In the genomic region with DNA sequence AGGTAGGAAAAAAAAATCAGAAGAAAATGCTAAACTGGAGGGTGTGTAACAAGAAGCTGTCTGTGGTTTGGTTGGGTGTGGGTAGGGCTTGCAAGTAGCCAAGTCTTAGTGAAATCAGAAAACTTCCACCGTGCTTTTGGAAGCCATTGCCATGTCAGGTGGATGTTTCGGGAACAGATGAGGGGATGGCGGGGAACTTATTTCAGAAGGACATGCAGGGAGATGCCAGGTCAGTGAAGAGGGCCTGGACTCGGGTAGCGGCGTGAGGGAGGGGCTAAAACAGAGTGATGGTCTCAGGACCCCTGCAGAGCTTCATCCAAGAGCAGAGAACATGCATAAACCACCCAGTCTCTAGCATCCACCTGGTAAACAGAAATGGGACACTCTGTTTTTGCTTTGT, we compare ENCODE assay signal across 17 mouse cellular contexts.
DNase-seq lines count a peak whose midpoint lies in the region; ATAC-seq lines count a peak whose summit lies in the region.
"Had no signal": no experiment of that assay in that cellular context is flagged by ENCODE, and none has a peak within 500 bp of the region (broad histone marks: within the 10 kb centered on the region; RNA-seq: fewer than 3 reads in every experiment).

No protein-coding gene starts in this region.

- peaks cover 15% of the 10 kb centered on the region for H3K4me1 ChIP-seq in hindbrain, embryonic 13.5 days (replicated peaks)
- 0 out of 2 replicates have a peak, but pooled peaks cover 2% of the 10 kb centered on the region for H3K4me1 ChIP-seq in hindbrain, embryonic 11.5 days (replicated peaks; ENCODE audit: control insufficient read depth, insufficient read depth, low read length)
- H3K4me1 ChIP-seq: heart, embryonic 13.5 days had no signal

- H3K27ac ChIP-seq in hindbrain, embryonic 13.5 days, result 0 out of 2 replicates have a peak overlapping the region, but pooled peaks have one; percentile 13
- no peak overlapping the region for H3K27ac ChIP-seq in hindbrain, embryonic 11.5 days (ENCODE audit: low read depth, low read length)
- H3K27ac ChIP-seq: embryonic facial prominence, embryonic 10.5 days; heart, embryonic 13.5 days; hindbrain, embryonic 12.5 days; kidney, embryonic 15.5 days had no signal

- WGBS in hindbrain, embryonic 13.5 days, result 86% methylated on average over 6 of the region's 6 CpGs
- 86% methylated on average over 6 of the region's 6 CpGs for WGBS in hindbrain, embryonic 11.5 days

- ATAC-seq in cerebellum, adult (ENCODE audit: insufficient number of reproducible peaks, low FRiP score, low TSS enrichment), result no peak
- ATAC-seq in hindbrain, embryonic 13.5 days (ENCODE audit: low FRiP score), result no peak
- ATAC-seq in hindbrain, embryonic 11.5 days (ENCODE audit: low FRiP score), result no peak
- ATAC-seq: intestine, embryonic 16.5 days had no signal

- no peak overlapping the region for H3K9ac ChIP-seq in hindbrain, embryonic 13.5 days
- no peak overlapping the region for H3K9ac ChIP-seq in hindbrain, embryonic 11.5 days (ENCODE audit: low read depth, low read length)
- H3K9ac ChIP-seq: forebrain, postnatal 0 days; heart, embryonic 13.5 days; hindbrain, embryonic 12.5 days; kidney, embryonic 15.5 days had no signal

- H3K4me2 ChIP-seq in hindbrain, embryonic 13.5 days, result no peak overlapping the region
- no peak overlapping the region for H3K4me2 ChIP-seq in hindbrain, embryonic 11.5 days (replicated peaks; ENCODE audit: low read depth, low read length)
- H3K4me2 ChIP-seq: heart, embryonic 13.5 days; hindbrain, embryonic 12.5 days; kidney, embryonic 15.5 days had no signal

- no peak overlapping the region for H3K4me3 ChIP-seq in hindbrain, embryonic 13.5 days
- H3K4me3 ChIP-seq in hindbrain, embryonic 11.5 days (ENCODE audit: low read depth, low read length), result no peak overlapping the region
- H3K4me3 ChIP-seq: embryonic facial prominence, embryonic 10.5 days; heart, embryonic 13.5 days; hindbrain, embryonic 12.5 days; kidney, embryonic 15.5 days had no signal

- no peaks in the 10 kb centered on the region for H3K27me3 ChIP-seq in hindbrain, embryonic 13.5 days
- H3K27me3 ChIP-seq in hindbrain, embryonic 11.5 days (ENCODE audit: control insufficient read depth, insufficient read depth, low read length), result no peaks in the 10 kb centered on the region
- H3K27me3 ChIP-seq: heart, embryonic 13.5 days; hindbrain, embryonic 12.5 days; kidney, embryonic 15.5 days had no signal

- DNase-seq in cerebellum, adult 11 months, result peak; percentile 24
- peak; percentile 42 for DNase-seq in cerebellum, adult 9-11 months
- DNase-seq in cerebellum, adult 8-10 months, result no peak
- no peak for DNase-seq in hindbrain, embryonic 11.5 days (ENCODE audit: low spot score)
- DNase-seq in spleen, postnatal 14 days (ENCODE audit: low spot score in 2 of 2), result no peak
- DNase-seq: adrenal gland, postnatal 10 days; heart, adult 11 months; heart, postnatal 36 days; kidney, adult 2 months had no signal

- H3K9me3 ChIP-seq in hindbrain, embryonic 13.5 days, result no peaks in the 10 kb centered on the region
- no peaks in the 10 kb centered on the region for H3K9me3 ChIP-seq in hindbrain, embryonic 11.5 days (ENCODE audit: control insufficient read depth, low read length)
- H3K9me3 ChIP-seq: embryonic facial prominence, embryonic 10.5 days; heart, embryonic 13.5 days; hindbrain, embryonic 12.5 days; kidney, embryonic 15.5 days had no signal

- H3K36me3 ChIP-seq in hindbrain, embryonic 13.5 days, result no peaks in the 10 kb centered on the region
- H3K36me3 ChIP-seq in hindbrain, embryonic 11.5 days (ENCODE audit: control insufficient read depth, insufficient read depth, low read length), result no peaks in the 10 kb centered on the region
- H3K36me3 ChIP-seq: embryonic facial prominence, embryonic 10.5 days; heart, embryonic 13.5 days; hindbrain, embryonic 12.5 days; kidney, embryonic 15.5 days had no signal

Comparison
In these comparisons a context has a peak if more than half of its experiments do, and no peak if none do; other contexts are left out.
1. DNase-seq: peak in cerebellum, adult 11 months (single experiment) and cerebellum, adult 9-11 months (single experiment); none in cerebellum, adult 8-10 months (single experiment), hindbrain, embryonic 11.5 days (single experiment) and spleen, postnatal 14 days (0 of 2).